Mouse (Mus musculus) granulocyte monocyte progenitor cell, adult 5-6 weeks (primary cell): ENCODE measurements at regions not wholly inside any gene's neighbourhood (a gene's known extent, or its start where the extent isn't known, plus 50 kb on each side); places are given as distances from the start of the nearest gene placed in this dataset.

ENCODE experiments used
- ATAC-seq: replicated peaks from 2 replicates; pipeline ENCODE4 v1.8.0; 2016; ENCODE audit warnings: mild to moderate bottlenecking, moderate TSS enrichment, inconsistent platforms; ENCODE audit not compliant: poor library complexity, severe bottlenecking

DNA sequence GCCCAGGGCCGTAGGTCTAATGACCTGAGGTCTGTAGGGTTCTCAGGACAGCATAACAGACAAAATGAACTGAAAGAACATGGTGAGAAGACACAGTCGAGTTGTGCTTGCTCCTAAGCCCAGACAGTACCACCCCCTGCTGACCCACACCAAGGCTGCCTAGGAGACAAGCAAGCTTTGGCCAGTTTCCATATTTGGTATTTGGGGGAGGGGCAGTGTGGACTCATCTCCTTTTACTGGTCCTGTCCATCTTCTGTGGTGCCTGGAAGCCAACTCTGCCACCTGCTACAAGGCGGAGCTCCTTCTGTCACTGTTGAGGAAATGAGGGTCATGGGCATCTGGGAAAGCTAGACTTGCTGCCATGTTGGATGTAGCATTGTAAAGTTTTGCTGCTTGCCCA lies 68.9 kb downstream of the Tex29 start:
- ATAC-seq: no peak

DNA sequence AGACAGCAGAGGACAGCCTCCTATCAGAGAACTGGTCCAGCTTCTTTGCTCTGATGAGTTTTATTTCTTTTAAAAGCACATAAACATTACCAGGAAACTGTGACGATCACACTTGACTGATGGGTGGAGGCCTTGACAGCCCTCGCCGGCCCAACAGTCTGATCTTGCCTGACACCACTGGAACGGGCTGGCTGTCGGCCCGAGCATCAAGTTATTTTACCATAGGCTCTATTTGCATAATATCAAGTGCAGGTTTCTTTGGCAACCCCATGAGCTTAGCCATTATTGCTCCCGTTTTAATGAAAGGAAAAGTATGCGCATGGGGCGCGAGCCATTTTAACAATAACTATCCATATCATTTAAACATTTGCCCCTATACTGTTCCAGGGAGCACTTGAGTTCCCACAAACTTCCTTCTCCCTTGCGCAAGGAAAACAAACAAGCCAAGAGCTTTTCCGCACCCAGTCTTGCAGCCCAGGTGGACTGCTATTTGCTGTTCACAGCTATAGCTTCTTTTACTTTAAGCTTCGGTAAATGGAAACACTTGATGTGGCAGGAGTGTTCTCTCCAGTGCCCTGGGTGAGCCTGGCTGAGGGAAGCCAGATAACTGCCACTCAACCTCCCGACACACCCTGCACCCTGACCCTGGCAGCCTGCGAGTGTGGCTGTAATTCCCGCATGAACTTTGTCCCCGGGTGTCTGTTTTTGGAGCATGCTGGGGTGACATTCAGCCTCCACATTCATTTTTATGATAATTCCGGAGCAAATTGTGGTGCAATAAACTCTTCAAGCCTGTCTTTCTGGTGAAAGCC lies 71.6 kb downstream of the Tex29 start:
- no peak for ATAC-seq

GRCm38 (mm10) chr8:11912451-11913128 lies 72.3 kb downstream of the Tex29 start:
- no peak for ATAC-seq

DNA sequence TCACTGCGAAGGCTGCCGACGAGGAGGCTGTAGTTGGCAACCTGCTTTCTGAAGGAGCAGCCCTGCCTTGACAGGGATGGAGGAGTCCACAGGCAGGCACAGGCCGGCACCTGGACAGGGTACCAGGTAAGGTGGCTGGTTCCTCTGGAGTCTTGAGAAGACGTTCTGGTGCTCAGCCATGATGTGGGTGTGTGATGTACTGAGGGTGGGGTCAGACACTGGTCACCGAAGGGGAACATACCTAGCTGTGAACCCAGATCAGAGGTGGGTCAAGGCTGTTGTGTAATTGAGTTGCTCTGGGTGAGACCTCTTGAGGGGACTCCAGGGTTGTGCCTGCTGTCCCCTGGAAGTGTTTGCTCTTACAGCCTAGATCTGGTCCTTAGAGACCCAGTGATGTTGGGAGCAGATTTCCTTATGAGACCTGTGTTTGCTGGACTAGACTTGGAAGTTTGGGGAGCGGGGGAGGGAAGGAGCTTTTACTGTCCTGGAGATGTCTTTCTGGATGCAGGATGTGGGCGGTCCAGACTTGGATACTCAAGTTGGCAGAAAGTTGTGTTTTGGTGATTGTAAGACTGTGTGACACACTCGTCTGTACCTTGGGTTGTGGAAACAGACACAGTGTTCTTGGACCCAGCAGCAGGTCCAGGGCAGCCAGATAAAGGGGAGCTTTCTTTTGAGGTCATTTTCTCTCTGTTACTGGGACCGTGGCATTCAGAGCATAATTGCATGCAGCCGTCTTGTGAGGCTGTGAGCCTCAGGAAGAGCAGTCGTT lies 73.0 kb downstream of the Tex29 start:
- no peak for ATAC-seq

GRCm38 (mm10) chr8:11914131-11914530 lies 73.9 kb downstream of the Tex29 start:
- ATAC-seq: no peak

DNA sequence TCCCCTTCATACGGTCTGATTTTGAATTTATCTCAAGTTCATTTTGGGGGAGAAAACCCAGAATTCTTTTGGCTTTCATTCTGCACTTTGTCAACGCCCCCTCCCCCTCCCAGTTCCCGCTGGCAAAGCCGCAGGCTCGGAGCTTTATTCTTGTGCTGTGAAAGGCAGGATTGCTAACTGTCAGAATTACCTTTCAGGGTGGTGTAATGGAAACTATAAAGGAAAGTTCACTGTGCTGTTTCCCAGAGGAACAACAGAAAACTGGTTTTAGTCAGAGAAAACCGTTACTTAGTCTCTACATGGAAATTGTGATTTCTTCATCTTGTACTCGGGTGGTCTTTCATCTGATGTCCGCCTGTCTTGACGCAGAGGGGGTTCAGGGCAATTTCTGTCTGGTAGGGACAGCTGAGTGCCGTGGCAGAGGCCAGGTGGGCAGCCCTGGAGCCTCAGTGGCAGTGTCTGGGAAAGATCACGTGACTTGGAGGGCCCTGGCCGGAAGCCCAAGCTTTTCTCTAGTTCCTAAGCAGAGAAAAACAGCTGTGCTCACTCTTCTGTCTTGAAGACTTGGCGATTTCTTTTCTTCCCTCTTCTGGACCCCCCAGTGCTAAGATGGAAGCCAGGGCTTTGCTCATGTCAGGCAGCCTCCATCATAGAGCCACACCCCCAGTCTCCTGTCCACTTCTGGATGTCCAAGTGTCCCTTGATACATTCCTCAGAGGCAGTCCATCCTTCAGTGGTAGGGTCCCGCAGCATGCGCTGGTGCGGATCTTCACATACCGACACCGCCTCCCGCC lies 74.6 kb downstream of the Tex29 start:
- ATAC-seq: no peak

DNA sequence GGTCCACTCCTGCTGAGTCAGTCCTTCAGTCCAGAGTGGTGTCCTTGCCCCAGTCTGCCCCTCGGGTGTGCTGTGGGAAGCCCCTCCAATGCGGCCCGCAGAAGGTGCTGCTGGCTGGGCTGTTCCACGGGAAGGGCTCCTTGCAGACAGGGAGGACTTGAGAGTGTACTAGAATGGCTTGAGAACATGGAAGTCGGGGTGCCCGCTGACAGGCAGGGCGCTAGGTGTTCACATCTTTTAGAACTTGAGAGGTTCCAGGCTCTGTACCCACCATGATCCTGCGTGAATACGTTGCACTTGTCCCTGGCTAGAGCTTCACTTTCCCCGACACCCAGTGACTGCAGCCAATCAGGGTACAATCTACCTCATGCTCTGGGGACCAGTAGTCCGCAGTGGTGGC lies 75.4 kb downstream of the Tex29 start:
- no peak for ATAC-seq

GRCm38 (mm10) chr8:11919876-11920275 lies 79.6 kb downstream of the Tex29 start:
- ATAC-seq: no peak

DNA sequence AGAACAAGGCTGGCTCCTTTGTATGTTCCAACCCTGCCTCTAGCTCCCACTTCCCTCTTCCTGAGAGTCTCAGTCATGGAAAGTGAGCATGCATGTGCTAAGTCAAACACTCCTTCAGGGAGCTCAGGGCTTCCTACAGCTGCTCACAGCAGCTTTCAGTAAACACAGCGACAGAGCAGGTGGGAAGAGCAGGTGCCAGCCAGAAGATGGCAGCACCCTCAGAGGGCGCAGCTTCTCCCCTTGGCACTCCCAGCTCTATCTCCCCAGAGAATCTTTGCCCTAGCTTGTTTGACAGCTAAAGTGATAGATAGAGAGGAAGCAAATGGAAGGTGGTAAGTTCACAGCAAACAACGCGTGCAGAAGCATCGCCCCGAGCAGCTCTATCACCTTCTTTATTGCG lies 82.8 kb downstream of the Tex29 start:
- no peak for ATAC-seq

DNA sequence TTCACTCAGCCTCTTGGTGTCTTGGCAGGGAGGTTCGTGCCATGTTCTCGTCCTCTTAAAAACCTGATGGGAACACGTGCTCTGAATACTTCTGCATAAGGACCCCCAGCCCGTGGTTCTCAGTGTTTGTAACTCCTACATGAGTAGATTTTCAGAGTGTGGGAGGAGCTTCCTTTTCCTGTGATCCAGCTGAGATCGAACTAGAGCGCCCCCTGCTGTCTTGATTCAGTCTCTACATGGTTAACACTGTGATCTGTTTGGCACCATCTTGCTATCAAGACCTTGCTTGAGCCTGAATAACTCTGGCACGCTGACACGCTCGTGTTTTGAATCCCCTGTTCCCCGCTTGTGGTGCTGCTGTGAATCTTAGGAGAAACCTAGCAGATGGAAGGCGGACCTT lies 83.9 kb downstream of the Tex29 start:
- peak; percentile 77 for ATAC-seq

DNA sequence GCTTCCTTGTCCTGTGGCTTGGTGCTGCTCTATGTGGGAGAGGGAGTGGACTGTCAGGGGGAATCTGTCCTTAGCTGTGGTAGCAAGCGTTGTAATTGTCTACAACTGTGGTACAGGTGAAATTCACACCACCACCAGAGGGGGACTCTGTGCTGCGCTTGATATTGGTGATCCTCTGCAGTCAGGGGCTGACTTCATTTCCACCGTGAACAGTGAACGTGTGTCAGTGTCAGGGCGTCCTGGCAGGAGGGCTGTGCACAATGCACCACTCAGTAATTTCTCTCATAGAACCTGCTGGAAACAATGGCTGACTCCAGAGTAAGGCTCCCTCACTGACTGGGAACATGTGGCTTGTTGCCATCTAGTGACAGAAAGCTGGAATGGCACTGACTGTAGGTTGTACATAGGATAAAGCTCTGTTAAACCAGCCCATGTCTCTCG lies 102.6 kb downstream of the Tex29 start:
- ATAC-seq: peak; percentile 76

DNA sequence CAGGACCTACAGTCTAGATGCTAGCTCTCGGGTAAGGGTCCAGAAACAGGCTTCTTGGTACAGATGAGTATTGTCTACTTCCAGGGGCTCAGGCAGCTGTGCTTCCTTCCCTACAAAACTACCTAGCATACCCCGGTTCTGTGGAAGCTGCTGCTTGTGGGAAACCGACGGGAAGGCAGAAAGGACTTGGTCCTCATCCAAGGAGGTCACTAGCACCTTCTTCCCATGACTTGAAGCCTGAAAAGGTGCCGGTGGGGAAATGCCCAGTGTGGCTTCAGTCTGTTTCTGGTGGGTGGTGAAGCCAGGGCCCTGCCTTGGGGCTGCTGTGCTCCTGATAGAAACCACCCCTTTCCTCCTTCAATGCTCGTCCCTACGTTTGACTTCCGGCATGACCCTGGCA lies 107.5 kb downstream of the Tex29 start:
- no peak for ATAC-seq

GRCm38 (mm10) chr8:11956268-11956667 lies 116.0 kb downstream of the Tex29 start:
- ATAC-seq: no peak

GRCm38 (mm10) chr8:11957046-11957783 lies 116.9 kb downstream of the Tex29 start:
- no peak for ATAC-seq

DNA sequence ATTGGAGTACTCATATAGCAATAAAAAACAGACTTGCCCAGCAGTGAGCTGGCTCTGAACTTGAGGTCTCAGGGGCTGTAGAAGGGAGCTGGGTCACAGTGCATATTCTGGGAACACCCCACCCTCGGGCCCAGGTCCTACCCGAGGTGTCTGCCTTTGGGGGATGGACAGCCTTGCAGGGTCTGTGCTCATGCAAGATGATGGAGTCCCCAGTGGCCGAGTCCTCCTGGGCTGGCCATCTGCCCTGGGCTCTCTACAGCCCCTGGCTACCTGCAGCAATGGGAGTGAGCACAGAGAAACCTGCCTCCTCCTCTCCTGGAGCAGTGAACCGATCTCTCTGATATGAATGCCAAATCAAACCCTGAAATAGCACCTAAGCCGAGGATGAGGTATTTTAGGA lies 117.9 kb downstream of the Tex29 start:
- ATAC-seq: no peak

- ATAC-seq: no peak
These were observed 119.2 kb downstream of the Tex29 start for GRCm38 (mm10) chr8:11959466-11959865.

GRCm38 (mm10) chr8:11963575-11963974 lies 123.3 kb downstream of the Tex29 start:
- ATAC-seq: no peak

- ATAC-seq: no peak
These were observed 127.4 kb downstream of the Tex29 start for GRCm38 (mm10) chr8:11967670-11968069.

- no peak for ATAC-seq
These were observed 130.2 kb downstream of the Tex29 start for GRCm38 (mm10) chr8:11970515-11970914.

DNA sequence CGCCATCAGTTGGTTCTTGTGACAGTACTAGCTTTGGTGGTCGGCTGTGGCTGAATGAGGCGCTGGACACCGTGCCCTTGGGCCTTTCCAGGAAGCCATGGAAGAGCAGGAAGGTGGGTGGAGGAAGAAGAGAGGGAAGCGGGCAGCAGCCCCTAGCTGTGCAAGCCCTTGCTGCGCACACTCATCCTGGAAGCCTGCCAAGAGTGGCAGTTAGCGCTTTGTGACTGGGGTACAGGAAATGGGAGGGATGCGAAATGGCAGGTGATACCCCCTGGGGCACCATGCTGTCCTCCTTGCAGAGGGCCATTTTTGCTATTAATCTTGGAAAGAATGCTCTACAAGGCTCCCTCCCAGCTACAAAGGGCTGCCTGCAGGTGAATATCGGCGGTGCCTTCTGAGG lies 133.2 kb downstream of the Tex29 start:
- ATAC-seq: no peak
